Mouse (Mus musculus) limb, embryonic 12.5 days (tissue): ENCODE measurements around the gene Cisd2. TPM values are rescaled to one million over a fixed set of nuclear protein-coding genes. Genes with fewer than 3 reads are reported as not detected.

Experiments
- ATAC-seq: fragments of 200-750 bp; cut with Nextera tagmentation; 2 replicates; pipeline ENCODE4 v1.8.0; 2017; ENCODE audit warnings: low read depth, moderate TSS enrichment; ENCODE audit not compliant: insufficient number of reproducible peaks, insufficient read depth, low FRiP score, low TSS enrichment
- H3K27ac ChIP-seq: fragments of 300-500 bp; sonication (generic); 2 replicates; pipeline ENCODE4 v1.5.1; 2016; ENCODE audit warnings: mild to moderate bottlenecking, moderate library complexity
- H3K27me3 ChIP-seq: fragments of 300-500 bp; sonication (generic); 2 replicates; pipeline ENCODE4 v1.6.1; 2016; ENCODE audit warnings: mild to moderate bottlenecking, moderate library complexity
- H3K36me3 ChIP-seq: fragments of 300-500 bp; sonication (generic); 2 replicates; pipeline ENCODE4 v1.6.1; 2016; ENCODE audit warnings: mild to moderate bottlenecking, moderate library complexity
- H3K4me1 ChIP-seq: fragments of 300-500 bp; sonication (generic); replicated peaks from 2 replicates; pipeline ENCODE4 v1.6.1; 2016
- H3K4me2 ChIP-seq: fragments of 300-500 bp; sonication (generic); 2 replicates; pipeline ENCODE4 v1.6.1; 2016; ENCODE audit warnings: mild to moderate bottlenecking, moderate library complexity
- H3K4me3 ChIP-seq: fragments of 300-500 bp; sonication (generic); replicated peaks from 2 replicates; pipeline ENCODE4 v1.5.1; 2016; ENCODE audit warnings: mild to moderate bottlenecking
- H3K9ac ChIP-seq: fragments of 300-500 bp; sonication (generic); replicated peaks from 2 replicates; pipeline ENCODE4 v1.6.1; 2016; ENCODE audit warnings: mild to moderate bottlenecking, moderate library complexity
- H3K9me3 ChIP-seq: fragments of 300-500 bp; sonication (generic); 2 replicates; pipeline ENCODE4 v1.6.1; 2016; ENCODE audit warnings: mild to moderate bottlenecking, moderate library complexity
- WGBS: fragments of 180-500 bp; shearing (Covaris S2); methylation state at CpG from one replicate; pipeline ENCODE4 v1.1.7; 2016; 5-methylcytosine and 5-hydroxymethylcytosine counted together
- polyA plus RNA-seq: library from polyadenylated mRNA; unstranded; fragments of >200 nt; fragmentation: Nextera tagmentation; extraction: Ambion mirVana; gene quantifications from 2 replicates; pipeline ENCODE4 v1.2.1, GENCODE M21; 2016

The Cisd2 gene
- polyA plus RNA-seq, 1 experiment from 2014 or later: 77.0 TPM

- Histone ChIP-seq H3K4me1 (peaks cover 14% of the 10 kb centered on the region), H3K9me3 (peaks cover 4% of the 10 kb centered on the region; the same call in 1 of the 2 replicates), H3K4me3 (no peak overlapping the region), H3K9ac (no peak overlapping the region), H3K36me3 (peaks cover 38% of the 10 kb centered on the region), H3K4me2 (no peak overlapping the region), H3K27ac (no peak overlapping the region), H3K27me3 (no peaks in the 10 kb centered on the region)
- WGBS: 91% methylated on average over 12 of the region's 12 CpGs
- ATAC-seq: no peak
These were observed 12.7 kb downstream of the Cisd2 start for GRCm38 (mm10) chr3:135411056-135411455.

DNA sequence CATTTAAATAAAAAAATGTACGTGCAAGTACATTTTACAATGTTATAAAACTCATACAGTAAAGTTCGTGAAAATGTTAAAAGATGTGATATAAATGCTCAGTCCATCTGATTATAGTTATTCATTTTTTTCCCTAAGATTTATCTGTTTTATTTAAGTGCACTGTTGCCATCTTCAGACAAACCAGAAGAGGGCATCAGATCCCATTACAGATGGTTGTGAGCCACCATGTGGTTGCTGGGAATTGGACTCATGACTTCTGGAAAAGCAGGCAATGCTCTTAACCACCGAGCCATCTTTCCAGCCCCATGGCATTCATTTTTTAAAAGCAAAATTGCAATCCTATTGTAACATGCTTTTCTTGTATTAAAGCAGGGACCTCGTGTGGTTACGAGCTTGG is 14.5 kb downstream of the Cisd2 start:
- H3K4me1 ChIP-seq: peaks cover 13% of the 10 kb centered on the region
- WGBS: 91% methylated on average over 5 of the region's 5 CpGs
- H3K36me3 ChIP-seq: peaks cover 43% of the 10 kb centered on the region
- H3K4me3 ChIP-seq: no peak overlapping the region
- H3K27me3 ChIP-seq: no peaks in the 10 kb centered on the region
- no peak overlapping the region for H3K9ac ChIP-seq
- ATAC-seq: no peak
- no peak overlapping the region for H3K27ac ChIP-seq
- peaks cover 4% of the 10 kb centered on the region; the same call in 1 of the 2 replicates for H3K9me3 ChIP-seq
- no peak overlapping the region for H3K4me2 ChIP-seq

DNA sequence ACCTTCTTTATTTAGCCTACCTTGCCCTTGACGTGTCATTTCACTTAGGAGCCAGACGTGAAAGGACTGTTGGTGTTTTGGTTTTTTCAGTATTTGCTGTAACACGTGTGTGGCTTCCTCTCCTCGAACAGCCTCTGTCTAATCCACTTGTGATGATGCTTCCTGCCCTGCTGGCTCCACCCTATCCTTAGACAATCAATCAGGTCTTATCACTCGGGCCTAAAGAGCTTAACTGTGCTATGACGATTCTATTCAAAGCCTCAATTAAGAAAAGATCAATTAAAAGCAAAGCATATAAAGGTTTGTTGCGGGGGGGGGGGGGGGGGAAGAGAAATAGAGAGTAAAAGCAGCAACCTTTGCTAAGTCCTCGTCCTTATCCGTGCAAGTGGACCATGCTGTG is 16.4 kb downstream of the Cisd2 start:
- H3K27ac ChIP-seq: no peak overlapping the region
- H3K4me3 ChIP-seq: no peak overlapping the region
- no peak overlapping the region for H3K4me2 ChIP-seq
- no peaks in the 10 kb centered on the region for H3K27me3 ChIP-seq
- no peaks in the 10 kb centered on the region; the same call in 1 of the 2 replicates for H3K4me1 ChIP-seq
- H3K9me3 ChIP-seq: peaks cover 4% of the 10 kb centered on the region; the same call in 1 of the 2 replicates
- ATAC-seq: no peak
- 82% methylated on average over 9 of the region's 9 CpGs for WGBS
- H3K9ac ChIP-seq: no peak overlapping the region
- H3K36me3 ChIP-seq: peaks cover 43% of the 10 kb centered on the region

GRCm38 (mm10) chr3:135404599-135404998 is 19.1 kb downstream of the Cisd2 start:
- H3K9me3 ChIP-seq: peaks cover 3% of the 10 kb centered on the region; the same call in 1 of the 2 replicates
- no peaks in the 10 kb centered on the region for H3K27me3 ChIP-seq
- no peak overlapping the region for H3K4me3 ChIP-seq

DNA sequence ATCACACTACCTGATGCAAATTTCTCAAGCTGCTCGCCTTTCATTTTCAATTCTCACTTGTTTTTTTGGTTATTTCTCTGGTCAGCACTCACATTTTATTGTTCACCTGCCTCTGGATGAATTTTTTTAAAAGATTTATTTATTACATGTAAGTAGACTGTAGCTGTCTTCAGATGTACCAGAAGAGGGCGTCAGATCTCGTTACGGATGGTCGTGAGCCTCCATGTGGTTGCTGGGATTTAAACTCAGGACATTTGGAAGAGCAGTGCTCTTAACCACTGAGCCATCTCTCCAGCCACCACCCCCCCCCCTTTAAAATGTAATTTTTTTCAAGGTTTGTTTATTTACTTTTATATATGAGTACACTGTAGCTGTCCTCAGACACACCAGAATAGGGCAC is 19.9 kb downstream of the Cisd2 start:
- WGBS: 75% methylated on average over 5 of the region's 5 CpGs
- Histone ChIP-seq H3K4me3 (no peak overlapping the region), H3K4me2 (no peak overlapping the region), H3K36me3 (peaks cover 24% of the 10 kb centered on the region), H3K9me3 (no peaks in the 10 kb centered on the region), H3K27ac (no peak overlapping the region), H3K4me1 (peaks cover 3% of the 10 kb centered on the region; the same call in 1 of the 2 replicates), H3K27me3 (no peaks in the 10 kb centered on the region), H3K9ac (no peak overlapping the region)
- no peak for ATAC-seq

More at GRCm38 (mm10) chr3:135404599-135404998, 19.1 kb downstream of the Cisd2 start:
- H3K27ac ChIP-seq: no peak overlapping the region
- ATAC-seq: no peak
- no peak overlapping the region for H3K4me2 ChIP-seq
- no peak overlapping the region for H3K9ac ChIP-seq
- H3K36me3 ChIP-seq: peaks cover 31% of the 10 kb centered on the region
- 72% methylated on average over 4 of the region's 4 CpGs for WGBS
- peaks cover 3% of the 10 kb centered on the region; the same call in 1 of the 2 replicates for H3K4me1 ChIP-seq

DNA sequence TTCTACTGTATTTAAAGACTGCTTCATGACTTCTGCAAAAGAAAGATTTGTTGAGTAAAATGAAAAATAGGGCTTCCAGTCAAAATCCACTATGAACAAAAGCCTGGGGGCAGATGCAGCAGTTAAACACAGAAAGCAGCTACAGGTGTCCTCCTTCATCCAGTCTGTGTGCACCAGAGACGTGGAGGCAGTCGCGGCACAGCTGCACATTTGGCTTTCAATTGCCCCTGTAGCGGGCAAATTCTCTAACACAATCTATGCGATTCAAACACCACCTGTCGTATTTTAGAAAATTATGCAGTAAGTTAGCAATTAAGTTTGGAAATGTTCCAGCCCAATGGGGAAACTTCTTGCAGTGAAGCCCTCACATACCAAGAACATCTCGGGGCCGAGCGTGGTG is 20.5 kb downstream of the Cisd2 start:
- H3K4me2 ChIP-seq: no peak overlapping the region
- H3K27ac ChIP-seq: no peak overlapping the region
- no peaks in the 10 kb centered on the region for H3K9me3 ChIP-seq
- peaks cover 21% of the 10 kb centered on the region for H3K36me3 ChIP-seq
- H3K4me1 ChIP-seq: peaks cover 3% of the 10 kb centered on the region; the same call in 1 of the 2 replicates
- H3K9ac ChIP-seq: no peak overlapping the region
- H3K4me3 ChIP-seq: no peak overlapping the region
- ATAC-seq: no peak
- no peaks in the 10 kb centered on the region for H3K27me3 ChIP-seq
- 86% methylated on average over 9 of the region's 9 CpGs for WGBS

DNA sequence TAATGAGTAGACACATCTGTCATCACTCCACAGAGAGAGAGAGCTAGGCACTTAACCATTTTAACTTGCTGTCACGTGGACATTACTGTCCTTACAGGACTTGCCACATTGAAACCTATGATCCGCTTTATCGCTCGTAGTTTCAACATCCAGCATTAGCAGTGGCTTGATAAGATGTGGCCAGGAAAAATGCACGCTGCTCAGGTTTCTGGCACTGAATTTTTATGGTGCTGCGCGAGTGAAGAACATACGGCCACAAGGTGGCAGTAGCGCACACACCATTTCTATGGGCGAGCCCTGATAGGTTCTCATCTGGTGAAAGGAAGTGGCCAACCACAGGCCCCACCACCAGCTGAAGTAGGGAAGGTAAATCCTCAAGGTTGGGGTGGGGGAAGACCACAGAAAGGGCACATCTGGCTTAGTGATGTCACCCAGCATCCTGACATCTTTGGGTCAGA is 21.5 kb downstream of the Cisd2 start:
- Histone ChIP-seq H3K9ac (no peak overlapping the region), H3K9me3 (no peaks in the 10 kb centered on the region), H3K4me3 (no peak overlapping the region), H3K27me3 (no peaks in the 10 kb centered on the region), H3K36me3 (peaks cover 17% of the 10 kb centered on the region), H3K27ac (no peak overlapping the region), H3K4me2 (no peak overlapping the region), H3K4me1 (peaks cover 3% of the 10 kb centered on the region; the same call in 1 of the 2 replicates)
- WGBS: 13% methylated on average over 10 of the region's 10 CpGs
- ATAC-seq: peak; percentile 64; the same call in 1 of the 2 replicates

GRCm38 (mm10) chr3:135397112-135397511 is 26.6 kb downstream of the Cisd2 start:
- Histone ChIP-seq H3K9me3 (no peaks in the 10 kb centered on the region), H3K4me2 (no peak overlapping the region), H3K4me3 (no peak overlapping the region), H3K4me1 (0 out of 2 replicates have a peak, but pooled peaks cover 2% of the 10 kb centered on the region), H3K36me3 (no peaks in the 10 kb centered on the region), H3K27me3 (no peaks in the 10 kb centered on the region), H3K27ac (no peak overlapping the region), H3K9ac (no peak overlapping the region)
- no peak for ATAC-seq

DNA sequence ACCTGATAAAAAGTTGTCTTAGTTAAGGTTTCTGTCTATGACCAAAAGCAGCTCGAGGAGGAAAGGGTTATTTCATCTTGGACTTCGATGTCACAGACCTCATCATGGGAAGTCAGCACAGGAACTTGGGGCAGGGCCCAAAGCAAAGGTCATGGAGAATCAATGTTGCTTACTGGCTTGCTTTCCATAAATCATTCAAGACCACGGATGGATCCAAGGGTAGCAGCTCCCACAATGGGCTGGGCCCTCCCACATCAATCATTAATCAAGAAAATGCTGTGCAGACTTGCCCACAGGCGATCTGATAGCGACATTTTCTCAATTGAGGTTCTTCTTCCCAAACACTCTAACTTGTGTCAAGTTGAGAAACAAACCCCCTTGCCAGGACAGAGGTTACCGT is 27.6 kb downstream of the Cisd2 start:
- Histone ChIP-seq H3K9ac (no peak overlapping the region), H3K27me3 (no peaks in the 10 kb centered on the region), H3K27ac (no peak overlapping the region), H3K4me3 (no peak overlapping the region), H3K9me3 (no peaks in the 10 kb centered on the region), H3K4me2 (no peak overlapping the region), H3K4me1 (no peaks in the 10 kb centered on the region), H3K36me3 (no peaks in the 10 kb centered on the region)
- no peak for ATAC-seq
- WGBS: 64% methylated on average over 6 of the region's 6 CpGs

DNA sequence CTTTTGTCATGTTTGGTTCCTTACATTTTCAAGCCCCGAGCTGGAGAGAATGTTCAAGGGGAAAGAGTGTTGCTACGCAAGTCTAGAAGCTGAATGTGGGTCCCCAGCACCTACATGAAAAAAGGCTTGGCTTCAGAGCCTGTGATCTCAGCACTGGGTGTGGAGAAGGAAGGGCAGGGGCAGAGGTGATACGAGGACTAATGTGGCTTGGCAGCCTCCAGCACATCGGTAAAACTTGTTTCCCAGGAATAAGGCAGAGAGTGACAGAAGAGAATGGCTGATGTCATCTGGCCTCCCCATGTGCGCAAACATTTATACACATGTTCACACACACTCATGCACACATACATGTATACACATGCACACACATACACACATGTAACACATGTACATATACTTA is 28.6 kb downstream of the Cisd2 start:
- no peak overlapping the region for H3K9ac ChIP-seq
- no peaks in the 10 kb centered on the region for H3K4me1 ChIP-seq
- no peak overlapping the region for H3K27ac ChIP-seq
- 78% methylated on average over 5 of the region's 5 CpGs for WGBS
- no peaks in the 10 kb centered on the region for H3K27me3 ChIP-seq
- no peak for ATAC-seq
- no peaks in the 10 kb centered on the region for H3K36me3 ChIP-seq
- H3K4me2 ChIP-seq: no peak overlapping the region
- no peak overlapping the region for H3K4me3 ChIP-seq
- no peaks in the 10 kb centered on the region for H3K9me3 ChIP-seq

- Histone ChIP-seq H3K4me2 (no peak overlapping the region), H3K27ac (no peak overlapping the region), H3K9me3 (no peaks in the 10 kb centered on the region), H3K27me3 (no peaks in the 10 kb centered on the region), H3K9ac (no peak overlapping the region), H3K4me1 (no peaks in the 10 kb centered on the region), H3K36me3 (no peaks in the 10 kb centered on the region), H3K4me3 (no peak overlapping the region)
- ATAC-seq: no peak
- 80% methylated on average over 6 of the region's 6 CpGs for WGBS
These were observed 30.5 kb downstream of the Cisd2 start for GRCm38 (mm10) chr3:135393186-135393585.

DNA sequence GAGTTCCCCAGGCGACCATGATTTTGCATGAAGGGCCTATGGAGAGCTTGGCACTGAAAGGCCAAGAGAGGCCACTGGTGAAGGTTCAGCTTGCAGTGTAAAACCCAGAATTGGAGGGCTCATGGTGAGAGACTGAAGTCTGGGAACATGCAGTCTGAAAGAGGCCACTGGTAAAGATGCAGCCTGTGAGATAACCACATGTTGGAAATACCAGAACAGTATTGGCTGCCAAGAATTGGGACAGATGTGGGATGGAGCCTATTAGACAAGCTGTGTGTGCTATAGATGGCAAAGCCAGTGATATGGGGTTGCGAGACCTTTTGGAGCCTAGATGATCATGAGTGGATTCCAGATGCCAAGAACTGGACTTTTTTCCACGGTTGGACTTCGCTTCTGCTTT is 43.9 kb downstream of the Cisd2 start:
- Histone ChIP-seq H3K27me3 (no peaks in the 10 kb centered on the region), H3K4me2 (no peak overlapping the region), H3K9me3 (no peaks in the 10 kb centered on the region), H3K4me1 (no peaks in the 10 kb centered on the region), H3K9ac (no peak overlapping the region), H3K36me3 (no peaks in the 10 kb centered on the region), H3K27ac (no peak overlapping the region), H3K4me3 (no peak overlapping the region)
- WGBS: 92% methylated on average over 4 of the region's 4 CpGs
- ATAC-seq: no peak
